Mouse (Mus musculus) forelimb bud, embryonic 11.5 days (tissue): ENCODE results near the gene Ldlrap1.

Source experiments
- DNase-seq: peaks from one replicate; pipeline ENCODE4 v3.0.0-alpha.2; 2012; ENCODE audit warnings: low read depth, low spot score

Gene Ldlrap1

DNA sequence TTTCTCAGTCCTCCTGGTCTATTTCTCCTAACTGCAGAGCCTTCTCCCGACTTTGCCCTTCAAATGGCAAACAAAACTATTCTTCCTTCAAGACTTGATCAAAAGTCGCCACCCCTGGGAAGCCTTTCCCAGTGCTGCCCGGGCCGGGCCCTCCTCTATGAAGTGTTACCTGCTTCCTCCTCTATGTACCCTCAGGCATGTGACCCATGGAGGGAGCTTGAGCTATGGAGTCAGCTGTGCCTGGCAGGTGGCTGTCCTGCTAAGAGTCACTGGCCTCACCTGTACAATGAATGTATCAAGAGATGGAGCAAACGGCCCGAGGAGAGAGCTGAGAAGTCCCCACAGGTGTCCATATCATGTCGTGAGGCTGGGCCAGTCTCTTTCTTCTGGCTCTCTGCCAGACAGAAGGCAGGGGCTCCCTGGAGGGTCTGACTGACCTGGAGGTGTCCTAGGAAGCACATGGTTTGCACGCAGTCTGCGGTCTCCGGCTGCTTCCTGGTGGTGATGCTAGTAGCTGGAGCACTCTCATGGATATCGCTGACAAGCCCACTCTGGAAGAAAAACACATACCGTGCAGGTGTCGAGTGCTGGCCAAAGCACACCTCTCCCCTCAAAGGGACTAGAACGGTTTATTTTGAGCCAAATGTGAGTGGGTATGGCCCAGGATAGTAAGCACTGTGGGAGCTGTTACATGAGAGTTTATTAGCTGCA is 7.6 kb upstream of the Ldlrap1 start:
- no peak for DNase-seq

DNA sequence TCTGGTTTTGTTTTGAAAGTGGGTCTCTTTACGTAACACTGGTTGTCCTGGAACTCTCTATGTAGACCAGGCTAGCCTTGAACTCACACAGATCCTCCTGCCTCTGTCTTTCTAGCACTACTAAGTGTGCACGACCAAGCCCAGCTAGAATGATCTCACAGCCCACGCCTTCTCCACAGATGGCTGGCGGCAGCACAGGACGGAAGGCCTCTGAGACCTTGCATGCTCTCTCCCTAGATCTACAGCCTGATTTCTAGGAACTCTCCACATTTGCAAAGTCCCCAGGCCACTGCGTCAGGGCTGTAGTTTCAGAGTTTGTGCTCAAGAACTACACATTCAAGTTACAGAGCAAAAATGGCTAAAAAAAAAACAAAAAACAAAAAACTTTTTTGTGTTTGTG is 6.3 kb upstream of the Ldlrap1 start:
- no peak for DNase-seq

DNA sequence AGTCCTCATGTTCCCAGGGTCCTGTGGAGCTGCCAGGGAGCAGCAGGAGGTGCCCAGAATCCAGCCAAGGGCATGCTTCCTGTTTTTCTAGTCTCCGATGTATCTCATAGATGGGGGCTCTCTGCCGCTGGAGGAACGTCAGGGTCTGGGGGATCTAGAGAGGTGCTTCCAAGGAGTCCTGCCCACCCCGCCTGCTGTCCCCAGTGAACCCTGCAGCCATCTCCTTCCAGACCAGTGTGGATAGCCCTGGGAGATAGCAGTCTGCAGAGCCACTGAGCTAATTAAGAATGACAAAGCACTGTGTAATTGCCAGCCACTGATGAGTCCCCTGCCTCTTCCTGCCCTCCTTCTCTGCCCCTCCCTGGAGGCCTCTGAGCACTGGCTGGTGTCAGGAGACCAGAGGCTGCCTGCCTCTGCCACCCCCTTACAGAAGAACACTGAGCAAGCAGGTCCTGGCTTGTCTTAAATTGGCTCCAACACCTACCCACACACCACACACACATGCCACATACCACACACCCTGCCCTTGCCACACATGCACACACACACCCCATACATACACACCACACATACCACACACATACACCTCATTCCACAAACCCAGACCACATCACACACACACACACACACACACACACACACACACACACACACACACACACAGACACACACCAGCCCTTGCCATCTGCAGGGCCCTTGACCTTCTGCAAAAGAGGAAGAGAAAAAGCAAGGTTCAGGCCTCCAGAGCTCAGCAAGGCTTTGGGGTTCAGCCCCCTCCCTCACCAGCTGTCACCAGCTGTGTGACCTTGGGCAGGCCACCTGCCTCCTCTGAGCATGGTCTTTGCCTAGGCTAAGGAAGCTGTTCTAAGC is 5.2 kb upstream of the Ldlrap1 start:
- no peak for DNase-seq

DNA sequence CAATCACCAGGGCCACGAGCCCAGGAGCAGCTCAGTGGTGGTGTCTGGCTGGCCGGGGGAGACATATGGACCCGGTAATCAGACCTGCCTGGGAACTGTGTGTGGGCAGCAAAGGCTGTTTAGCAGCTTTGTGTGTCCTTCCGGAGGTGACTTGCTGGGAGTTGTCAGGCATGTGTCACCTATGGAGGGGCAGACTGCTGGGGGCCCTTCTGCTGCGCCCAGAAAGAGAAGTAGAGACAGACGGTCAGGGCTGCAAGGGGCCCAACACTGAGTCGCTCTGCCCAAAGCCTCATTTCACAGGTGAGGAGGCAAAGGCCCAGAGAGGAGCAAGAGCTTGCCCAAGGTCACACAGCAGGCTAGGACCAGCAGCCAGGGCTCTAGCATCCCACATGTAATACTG is 2.1 kb upstream of the Ldlrap1 start:
- DNase-seq: no peak

DNA sequence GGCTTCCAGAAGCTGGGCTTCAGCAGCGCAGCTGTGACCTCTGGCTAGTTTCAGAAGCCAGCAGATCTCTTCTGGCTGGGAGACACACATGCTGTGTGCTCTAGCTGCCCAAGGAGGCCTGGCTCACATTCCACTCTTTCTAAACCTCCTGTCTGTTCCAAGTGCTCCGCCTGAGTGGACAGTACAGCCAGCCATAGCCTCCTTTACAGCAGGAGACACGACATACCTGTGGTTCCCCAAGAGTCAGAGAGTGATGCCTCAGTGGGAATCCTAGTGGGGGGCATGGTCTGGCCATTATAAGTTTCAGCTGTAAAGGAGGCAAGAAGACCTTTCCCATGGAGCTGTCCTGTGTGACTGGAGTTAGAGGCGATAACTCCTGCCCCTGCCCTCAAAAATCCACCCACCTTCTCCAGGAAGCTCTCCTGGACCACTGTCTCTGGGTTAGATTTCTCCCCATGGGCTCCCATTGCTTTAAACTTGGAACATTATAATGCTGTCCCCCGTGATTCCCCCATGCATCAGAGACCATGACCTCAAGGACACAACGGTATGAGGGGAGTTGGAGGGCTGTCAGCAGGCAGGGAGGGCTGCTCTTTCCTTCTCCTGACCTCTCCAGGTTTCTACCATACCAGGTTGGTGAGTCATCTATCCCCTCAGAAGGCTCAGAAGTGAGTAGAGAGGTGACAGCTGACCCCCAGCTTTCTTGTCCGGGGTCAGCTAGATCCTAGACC is 1.4 kb upstream of the Ldlrap1 start:
- DNase-seq: no peak

DNA sequence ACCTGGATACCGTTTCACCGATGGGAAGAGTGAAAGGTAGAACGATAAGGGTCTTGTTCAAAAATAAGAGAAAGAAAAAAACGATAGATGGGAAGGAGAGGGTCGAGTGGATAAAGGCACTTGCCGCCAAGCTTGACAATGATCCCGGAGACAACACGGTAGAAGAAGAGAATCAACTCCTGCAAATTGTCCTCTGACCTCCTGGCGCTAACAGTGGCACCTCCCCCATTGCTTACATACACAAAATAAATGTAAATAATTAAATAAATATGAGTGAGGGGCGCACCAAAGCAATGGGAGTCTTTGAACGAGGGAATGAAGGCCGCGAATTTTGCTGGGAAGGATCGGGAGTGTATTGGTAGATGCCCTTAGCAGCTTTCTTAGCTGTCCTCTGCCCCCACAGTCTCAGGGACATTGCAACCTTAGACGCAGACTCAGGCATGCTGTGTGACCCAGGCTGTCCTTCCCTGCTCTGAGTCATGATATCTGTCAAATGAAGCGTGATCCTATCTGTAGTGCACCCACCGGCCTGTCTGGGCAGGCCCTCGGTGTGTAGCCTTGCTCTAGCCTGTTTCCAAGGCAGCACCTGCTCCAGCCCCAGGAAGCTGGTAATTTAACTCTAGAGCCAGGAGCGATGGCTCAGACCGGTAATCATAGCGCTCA is 533 bp upstream of the Ldlrap1 start:
- DNase-seq: no peak

DNA sequence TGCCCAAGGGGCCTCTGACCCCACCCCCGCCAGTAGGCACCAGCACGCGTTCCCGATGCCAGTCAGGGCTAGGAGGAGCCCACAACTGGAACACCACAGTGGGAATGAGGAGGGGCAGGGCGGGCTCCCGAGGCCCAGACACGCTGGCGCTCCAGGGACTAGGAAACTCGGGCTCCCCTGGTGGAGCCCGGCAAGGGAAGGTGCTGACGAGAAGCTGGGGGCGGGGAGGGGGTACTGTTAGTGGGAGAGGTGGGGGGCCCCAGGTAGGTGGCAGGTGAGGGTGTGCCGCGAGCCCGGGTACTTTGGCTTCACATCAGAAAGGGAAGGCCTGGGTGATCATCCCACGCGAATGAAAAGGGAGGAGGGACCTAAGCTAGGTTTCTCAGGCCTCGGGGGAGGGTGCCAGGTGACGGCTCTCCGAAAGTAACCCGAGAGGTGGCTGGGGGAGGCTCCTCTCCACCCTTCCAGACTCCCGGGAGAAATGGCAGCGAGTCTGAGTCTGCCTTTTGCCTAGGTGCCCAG is 859 bp downstream of the Ldlrap1 start:
- DNase-seq: no peak

DNA sequence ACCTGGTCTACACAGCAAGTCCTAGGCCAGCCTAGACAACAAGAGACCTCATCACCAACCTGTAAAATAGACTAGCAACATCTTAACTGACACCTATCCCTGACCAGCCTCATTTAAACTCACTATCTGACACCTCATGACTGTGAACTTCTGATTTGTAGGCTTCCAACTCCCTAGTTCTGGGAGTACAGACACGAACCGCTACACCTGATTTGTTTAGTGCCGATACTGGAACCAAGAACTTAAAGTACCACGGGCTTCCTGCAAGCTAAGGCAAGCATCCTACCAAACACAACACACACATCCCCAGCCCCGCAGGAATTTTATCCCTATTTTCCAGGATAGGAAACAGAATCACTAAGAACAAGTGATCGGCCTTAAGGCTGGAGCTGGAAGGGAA is 1.5 kb downstream of the Ldlrap1 start:
- DNase-seq: no peak

DNA sequence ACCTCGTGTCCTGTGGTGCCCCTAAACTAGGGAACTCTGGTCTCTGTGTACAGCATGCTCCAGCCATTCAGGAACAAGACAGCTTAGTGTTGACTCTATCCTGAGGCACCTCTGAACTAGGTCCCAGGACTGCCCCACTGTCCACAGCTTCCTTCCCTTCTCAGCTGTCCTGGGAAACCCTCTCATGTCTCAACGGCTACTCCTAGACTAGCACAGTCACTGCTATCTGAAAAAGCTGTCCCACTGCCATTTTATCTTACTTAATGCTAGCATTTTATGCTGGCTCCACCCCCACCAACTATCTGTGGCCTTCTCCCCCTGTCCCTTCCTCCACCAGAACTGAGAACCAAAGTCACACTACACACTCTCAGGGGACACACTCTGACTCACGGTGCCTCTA is 3.5 kb downstream of the Ldlrap1 start:
- no peak for DNase-seq

DNA sequence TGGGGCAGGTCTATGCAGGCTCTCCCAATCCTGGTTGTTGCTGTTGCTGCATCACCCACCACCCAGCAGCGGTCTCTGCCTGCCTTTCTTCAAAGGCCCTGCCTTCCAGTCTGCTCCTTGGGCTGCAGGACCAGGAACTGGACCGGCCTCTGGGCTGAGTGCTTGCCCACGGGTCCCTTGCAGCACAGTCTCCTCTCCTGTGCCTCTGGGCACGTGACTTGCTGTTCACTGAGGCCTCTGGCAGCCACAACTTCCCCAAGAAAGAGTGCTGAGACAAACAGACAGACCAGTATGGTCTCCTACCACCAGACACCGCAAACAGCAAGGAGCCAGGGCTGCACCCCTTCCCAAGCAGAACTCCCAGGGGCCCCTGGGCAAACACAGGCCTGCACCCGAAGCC is 5.5 kb downstream of the Ldlrap1 start:
- no peak for DNase-seq

DNA sequence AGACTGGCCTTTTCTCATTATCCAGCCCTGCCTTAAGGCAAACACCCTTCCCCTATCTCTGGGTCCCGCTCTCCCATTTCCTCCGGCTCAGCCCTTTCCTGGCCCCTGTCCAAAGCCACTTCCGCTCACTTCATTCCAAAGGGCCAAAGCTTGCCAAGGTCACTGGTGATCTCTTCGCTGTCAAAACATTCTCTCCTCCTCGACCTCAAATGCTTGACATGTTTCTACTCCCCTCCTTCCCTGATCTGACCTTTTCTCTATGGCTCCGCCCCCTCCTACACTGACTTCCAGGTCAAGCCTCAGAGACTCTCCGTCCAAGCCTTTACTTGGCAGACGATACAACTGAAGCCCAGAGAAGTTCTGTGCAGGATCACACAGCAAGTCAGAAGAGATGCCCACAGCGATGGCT is 7.0 kb downstream of the Ldlrap1 start:
- no peak for DNase-seq

DNA sequence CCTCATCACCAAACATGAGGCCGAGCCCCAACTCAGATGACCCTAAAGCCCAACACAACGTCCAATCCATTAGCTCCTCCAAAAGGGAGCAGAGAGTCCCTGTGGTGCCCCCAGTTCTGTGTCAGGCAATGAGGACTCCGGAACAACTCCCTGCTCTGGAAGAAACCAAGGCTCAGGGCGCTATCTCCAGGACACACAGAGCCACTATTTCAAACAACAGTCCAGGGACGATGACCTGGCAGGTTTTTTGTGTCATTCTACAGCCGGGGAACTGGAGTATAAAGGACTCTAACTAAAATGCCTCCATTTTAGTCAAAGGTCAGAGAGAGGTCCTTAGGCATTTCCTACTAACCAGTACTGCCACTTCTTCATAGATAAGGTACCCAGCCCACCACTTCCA is 7.5 kb downstream of the Ldlrap1 start:
- no peak for DNase-seq

DNA sequence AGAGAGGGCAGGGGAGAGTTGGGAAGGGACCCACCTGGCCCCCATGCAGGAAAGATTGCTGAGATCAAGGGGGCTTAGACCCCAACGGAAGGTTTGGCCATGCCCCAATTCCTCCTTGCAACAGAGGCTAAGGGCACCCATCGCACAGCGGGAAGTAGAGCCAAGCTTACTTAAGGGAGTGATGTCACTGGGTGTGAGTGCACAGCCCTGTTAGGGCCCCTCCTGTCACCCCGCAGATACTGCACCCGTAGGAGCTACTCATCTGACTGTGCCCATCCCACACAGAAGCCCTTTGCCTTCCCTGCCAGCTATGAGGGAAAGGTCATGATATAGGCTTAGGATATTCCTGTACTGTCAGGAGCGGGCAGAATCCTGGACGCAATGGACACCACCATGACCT is 8.3 kb downstream of the Ldlrap1 start:
- DNase-seq: no peak

DNA sequence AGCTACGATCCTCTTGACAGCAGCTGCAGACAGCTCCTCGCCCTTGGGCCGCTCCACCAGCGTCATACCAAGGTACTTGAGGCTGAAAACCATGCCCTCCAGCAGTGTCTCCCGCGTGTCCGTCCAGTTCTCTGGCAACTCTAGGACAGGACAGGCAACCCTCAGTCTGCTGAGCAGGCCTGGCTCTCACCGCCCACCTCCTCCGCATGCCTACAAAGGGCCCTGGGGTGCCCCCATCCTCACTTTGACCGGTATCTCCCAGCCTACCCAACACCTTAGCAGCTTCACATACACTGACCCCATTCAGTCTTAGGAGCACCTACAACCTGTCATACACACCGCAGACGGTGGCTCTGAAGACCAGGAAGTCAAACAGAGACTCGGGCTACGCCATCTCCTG is 8.9 kb downstream of the Ldlrap1 start:
- no peak for DNase-seq

DNA sequence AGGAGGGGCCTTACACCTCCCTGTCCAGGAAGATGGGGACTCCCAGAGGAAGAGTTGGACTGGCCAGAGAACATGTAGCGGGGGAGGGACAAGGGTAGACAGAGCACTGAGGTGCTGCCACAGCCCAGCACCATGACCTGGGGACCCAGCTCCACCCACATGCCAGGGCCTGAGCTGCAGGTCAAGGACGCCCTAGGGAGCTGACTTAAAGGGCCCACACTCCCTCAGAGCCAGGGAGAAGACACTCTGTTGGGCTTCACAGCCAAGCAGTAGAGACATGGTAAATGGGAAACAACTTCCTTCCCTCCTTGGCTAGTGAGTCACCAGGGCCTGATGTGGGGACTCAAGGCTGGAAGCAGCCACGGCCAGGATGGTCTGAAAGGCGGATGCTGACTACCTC is 9.5 kb downstream of the Ldlrap1 start:
- no peak for DNase-seq

DNA sequence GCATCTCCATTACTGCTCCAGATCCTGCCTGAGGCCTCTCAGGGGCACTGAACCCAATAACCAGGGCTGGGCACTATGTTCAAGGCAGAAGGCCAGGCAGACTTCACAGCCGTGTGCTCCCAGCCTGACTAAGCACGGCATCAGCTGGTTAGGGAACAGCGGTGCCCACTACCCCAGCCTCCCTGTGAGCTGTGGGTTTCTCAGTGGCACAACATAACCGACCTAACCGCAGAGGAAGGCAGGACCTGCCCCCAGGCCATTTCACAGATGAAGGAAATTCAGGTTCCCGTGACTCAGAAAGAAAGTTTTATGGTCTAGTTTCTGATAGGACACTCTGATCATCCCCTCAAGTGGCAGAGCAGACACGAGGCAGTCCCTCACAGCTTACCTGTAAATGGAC is 10.9 kb downstream of the Ldlrap1 start:
- DNase-seq: no peak

DNA sequence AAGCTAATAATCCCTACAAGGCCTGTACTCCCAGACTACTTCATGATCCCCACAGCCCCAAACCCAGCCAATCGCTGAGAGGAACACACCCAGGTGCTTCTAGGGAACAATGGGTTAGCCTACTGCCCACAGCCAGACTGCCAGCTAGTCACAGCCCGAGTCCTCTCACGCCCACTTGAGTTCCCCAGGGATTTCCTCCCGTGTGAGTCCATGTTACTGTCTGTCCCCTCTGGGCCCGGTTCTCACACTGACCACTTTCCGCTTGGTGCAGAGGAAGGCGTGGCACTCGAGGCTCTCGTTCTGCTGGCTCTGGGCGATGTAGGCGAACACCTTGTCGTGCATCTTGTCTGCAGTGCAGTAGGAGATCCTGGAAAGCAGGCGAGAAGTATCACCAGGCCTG is 12.9 kb downstream of the Ldlrap1 start:
- DNase-seq: no peak

DNA sequence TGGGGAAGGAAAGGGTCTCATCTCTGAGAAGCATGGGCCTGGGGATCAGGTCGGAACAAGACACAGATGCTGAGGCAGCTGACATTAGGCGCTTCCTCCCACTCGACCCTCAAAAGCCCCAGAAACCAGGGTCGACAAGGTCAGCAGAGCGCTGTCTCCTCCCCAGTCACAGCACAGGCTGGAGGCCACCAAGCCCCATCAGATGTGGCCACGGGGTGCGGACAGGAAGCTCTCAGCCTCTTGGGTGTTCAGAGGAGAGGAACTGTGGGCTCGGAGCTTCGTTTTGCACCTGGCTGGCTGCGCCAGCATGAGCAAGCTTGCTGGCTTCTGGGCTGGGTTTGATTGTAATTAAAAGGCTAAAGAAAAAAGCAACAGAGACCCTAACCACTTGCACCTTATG is 13.5 kb downstream of the Ldlrap1 start:
- no peak for DNase-seq

DNA sequence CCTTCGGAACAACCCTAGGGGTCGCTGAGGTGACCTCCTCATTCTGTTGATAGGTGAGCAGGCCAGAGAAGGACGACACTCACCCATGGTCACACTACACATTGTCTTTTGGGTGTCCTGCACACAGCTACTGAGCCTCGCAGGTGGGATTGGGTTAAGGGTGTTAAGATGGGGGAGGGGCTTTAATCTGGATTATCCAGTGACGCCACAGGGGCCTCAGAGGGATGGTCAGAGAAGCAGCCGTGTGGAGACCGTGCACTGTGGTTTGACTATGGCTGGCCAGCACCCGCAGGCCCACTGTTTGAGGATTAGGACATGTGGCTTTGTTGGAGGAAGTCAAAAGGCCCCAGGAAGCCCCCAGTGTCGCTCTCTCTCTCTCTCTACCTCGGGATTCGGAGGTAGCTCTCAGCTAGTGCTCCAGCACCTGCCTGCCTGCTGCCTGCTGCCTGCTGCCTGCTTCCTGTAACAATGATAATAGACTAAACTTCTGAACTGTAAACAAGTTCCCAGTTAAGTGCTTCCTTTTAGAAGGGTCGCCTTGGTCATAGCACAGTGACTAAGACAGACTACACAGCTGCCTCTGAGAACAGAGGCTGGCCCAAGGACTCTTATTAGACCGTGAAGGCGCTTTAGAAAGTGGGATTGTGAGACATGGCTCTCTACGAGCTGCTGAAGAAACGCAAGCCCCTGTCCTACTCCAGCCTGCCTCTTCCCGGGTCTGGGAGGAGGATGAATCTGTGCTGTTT is 14.1 kb downstream of the Ldlrap1 start:
- DNase-seq: no peak

DNA sequence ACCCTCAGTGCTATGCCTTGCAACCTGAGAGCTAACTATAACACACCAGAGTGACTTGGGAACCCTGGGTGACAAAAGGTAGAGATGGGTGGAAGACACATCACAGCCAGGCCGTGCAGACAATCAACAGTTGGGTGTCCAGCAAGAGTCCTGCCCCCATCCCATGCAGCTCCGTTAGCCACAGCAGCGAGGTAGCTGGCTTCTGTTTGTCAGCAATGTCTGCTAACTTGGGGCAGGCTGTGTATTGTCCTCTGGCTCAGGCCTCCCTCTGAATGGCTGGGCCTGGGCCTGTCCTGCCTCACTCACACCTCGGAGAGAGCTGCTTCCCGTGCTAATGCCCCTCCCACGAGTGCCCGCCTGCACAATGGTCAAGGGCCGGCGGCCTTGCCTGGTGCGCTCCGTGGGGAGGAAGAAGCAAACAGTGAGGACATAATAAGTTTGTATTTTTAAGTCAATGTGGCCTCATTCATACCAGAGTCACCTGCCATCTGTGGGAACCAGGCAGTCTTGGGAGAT is 14.9 kb downstream of the Ldlrap1 start:
- no peak for DNase-seq
